Mouse (Mus musculus): ENCODE measurements around the gene Klf11.

- TF ChIP-seq POLR2A (IDR thresholded peaks at IDR 0.05; ENCODE audit: borderline replicate concordance, low read depth, low read length): no peak
- TF ChIP-seq CTCF (IDR thresholded peaks at IDR 0.05; ENCODE audit: low read depth, low read length): no peak
These were observed 29.6 kb downstream of the Klf11 start for GRCm38 (mm10) chr12:24680492-24681285.

Data from bone marrow macrophage, adult 2 months (primary cell).